Mouse (Mus musculus) MEL (cell line): ENCODE data around the gene Gm17509.

Experiments used
- CHD1 ChIP-seq: IDR thresholded peaks from 2 replicates; pipeline ENCODE4 v1.6.1; 2012; ENCODE audit warnings: low read depth, mild to moderate bottlenecking, inconsistent platforms, low read length, improper control_type of control experiment
- CTCF ChIP-seq, 3 experiments: IDR thresholded peaks in 2 of 3; conservative IDR thresholded peaks in 1 of 3; 2 replicates each; pipeline ENCODE4 v1.5.1; 2011 to 2012; ENCODE audit warnings: low read length in 3 of 3, low read depth in 2 of 3, mild to moderate bottlenecking in 2 of 3, improper control_type of control experiment in 1 of 3, inconsistent platforms in 1 of 3, mixed read lengths in 1 of 3, moderate library complexity in 1 of 3; ENCODE audit not compliant: control insufficient read depth in 1 of 3, insufficient read depth in 1 of 3, poor library complexity in 1 of 3, severe bottlenecking in 1 of 3
- MAFK ChIP-seq: IDR thresholded peaks from 2 replicates; pipeline ENCODE4 v1.6.1; 2011; ENCODE audit warnings: low read depth, mild to moderate bottlenecking, low read length, improper control_type of control experiment, borderline replicate concordance
- MAX ChIP-seq: IDR thresholded peaks from 2 replicates; pipeline ENCODE4 v1.6.1; 2011; ENCODE audit warnings: low read length, improper control_type of control experiment
- NELFE ChIP-seq: IDR thresholded peaks from 2 replicates; pipeline ENCODE4 v1.6.1; 2011; ENCODE audit warnings: low read depth, low read length, improper control_type of control experiment
- POLR2AphosphoS5 ChIP-seq: IDR thresholded peaks from 2 replicates; pipeline ENCODE4 v1.6.1; 2012; ENCODE audit warnings: low read depth, borderline replicate concordance, mild to moderate bottlenecking, inconsistent platforms, low read length, moderate library complexity, mixed read lengths
- TBP ChIP-seq: IDR thresholded peaks from 2 replicates; pipeline ENCODE4 v1.8.0; 2011; ENCODE audit warnings: low read depth, low read length, improper control_type of control experiment

DNA sequence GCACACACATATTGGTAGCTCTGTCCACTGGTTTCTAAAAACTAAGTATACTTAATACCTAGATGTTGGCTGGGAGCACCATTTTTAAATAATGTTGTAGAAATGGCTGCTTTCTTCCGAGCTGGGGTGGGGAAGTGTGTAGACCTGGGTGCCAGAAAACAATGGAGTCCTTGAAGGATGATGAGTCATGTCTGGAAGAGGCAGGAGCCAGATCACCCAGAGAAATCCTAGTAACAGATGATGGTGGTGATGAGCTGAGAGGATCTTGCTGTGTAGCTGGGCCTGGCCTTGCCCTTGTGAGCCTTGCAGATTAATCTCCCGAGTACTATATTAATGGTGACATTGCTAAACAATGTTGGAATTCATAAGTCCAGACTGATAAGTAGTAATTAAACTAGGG lies 4.0 kb upstream of the Gm17509 start:
- TF ChIP-seq MAX: no peak
- TF ChIP-seq CHD1: no peak
- no peak for TF ChIP-seq CTCF (IDR thresholded peaks at IDR 0.05 in 2 of 3, conservative IDR thresholded peaks at IDR 0.05 in 1 of 3; ENCODE audit: control insufficient read depth in 1 of 3, insufficient read depth in 1 of 3, low read depth in 2 of 3, low read length in 3 of 3, poor library complexity in 1 of 3, severe bottlenecking in 1 of 3)
- no peak for TF ChIP-seq TBP
- no peak for TF ChIP-seq MAFK
- TF ChIP-seq POLR2AphosphoS5: no peak
- TF ChIP-seq NELFE: no peak
